Mouse (Mus musculus) kidney, postnatal 0 days (tissue): ENCODE results near the gene Gm11236. TPM values are rescaled to one million over a fixed set of nuclear protein-coding genes. Genes with fewer than 3 reads are reported as not detected.
"Not testable (repeated sequence)": the region's sequence is repeated elsewhere in the genome, so short reads cannot be mapped to it uniquely, and the experiment has no call there.

Source experiments
- ATAC-seq: fragments of 200-750 bp; cut with Nextera tagmentation; replicated peaks from 2 replicates; pipeline ENCODE4 v1.8.0; 2017; ENCODE audit warnings: low read depth, moderate number of reproducible peaks, moderate TSS enrichment, moderate library complexity; ENCODE audit not compliant: low FRiP score
- DNase-seq: peaks from one replicate; pipeline ENCODE4 v3.0.0-alpha.2; 2016; ENCODE audit warnings: low spot score
- H3K27ac ChIP-seq: fragments of 300-500 bp; sonication (generic); 2 replicates; pipeline ENCODE4 v1.5.1; 2014; ENCODE audit warnings: mild to moderate bottlenecking
- H3K27me3 ChIP-seq: fragments of 300-500 bp; sonication (generic); 2 replicates; pipeline ENCODE4 v1.6.1; 2014; ENCODE audit warnings: low read length, mixed read lengths; ENCODE audit not compliant: insufficient read depth
- H3K36me3 ChIP-seq: fragments of 300-500 bp; sonication (generic); 2 replicates; pipeline ENCODE4 v1.6.1; 2014; ENCODE audit warnings: low read length, mixed read lengths; ENCODE audit not compliant: insufficient read depth
- H3K4me1 ChIP-seq: fragments of 300-500 bp; sonication (generic); replicated peaks from 2 replicates; pipeline ENCODE4 v1.6.1; 2014; ENCODE audit warnings: antibody characterized with exemption, low read length, mixed read lengths; ENCODE audit not compliant: insufficient read depth
- H3K4me2 ChIP-seq: fragments of 300-500 bp; sonication (generic); 2 replicates; pipeline ENCODE4 v1.6.1; 2014; ENCODE audit warnings: mild to moderate bottlenecking, low read length, moderate library complexity, mixed read lengths
- H3K4me3 ChIP-seq: fragments of 300-500 bp; sonication (generic); replicated peaks from 2 replicates; pipeline ENCODE4 v1.5.1; 2014; ENCODE audit warnings: low read depth, low read length
- H3K9ac ChIP-seq: fragments of 300-500 bp; sonication (generic); 2 replicates; pipeline ENCODE4 v1.6.1; 2014; ENCODE audit warnings: low read depth, low read length
- H3K9me3 ChIP-seq: fragments of 300-500 bp; sonication (generic); replicated peaks from 2 replicates; pipeline ENCODE4 v1.6.1; 2016; ENCODE audit warnings: low read length, inconsistent platforms, mixed read lengths
- CTCF ChIP-seq: IDR thresholded peaks from 2 replicates; pipeline ENCODE4 v1.5.1; 2016; ENCODE audit warnings: antibody characterized with exemption, low read depth, mild to moderate bottlenecking, moderate library complexity
- WGBS: fragments of 180-500 bp; shearing (Covaris S2); extraction: QIAGEN DNeasy Blood & Tissue Kit; methylation state at CpG from one replicate; pipeline ENCODE4 v1.1.7; 2014; 5-methylcytosine and 5-hydroxymethylcytosine counted together
- polyA plus RNA-seq: library from polyadenylated mRNA; unstranded; fragments of >200 nt; fragmentation: Nextera tagmentation; extraction: Ambion mirVana; gene quantifications from 2 replicates; pipeline ENCODE4 v1.2.1, GENCODE M21; 2015

Gene Gm11236
- not detected in 2 replicates for polyA plus RNA-seq

DNA sequence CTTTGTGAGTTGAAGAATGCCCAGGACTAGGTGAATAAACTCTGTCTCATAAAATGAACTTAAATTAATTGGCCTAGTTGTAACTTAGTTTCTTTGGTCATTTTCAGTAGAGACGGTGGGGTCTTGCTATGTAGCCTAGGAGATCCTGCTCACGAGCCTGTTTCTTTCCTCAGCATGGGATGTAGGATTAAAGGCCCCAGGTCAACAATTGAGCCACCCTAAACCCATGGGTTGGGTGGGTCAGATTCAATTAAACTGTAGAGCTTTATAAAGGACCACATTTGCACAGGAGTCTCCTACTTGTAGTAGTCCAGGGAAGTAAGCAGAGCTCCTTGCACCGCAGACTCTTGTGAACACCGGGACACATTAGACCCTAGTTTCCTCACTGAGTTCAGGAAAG is at the start of gene Gm11236:
TSS of gene Gm11236 (plus strand) at position 301 of the 400 bp plus-strand sequence.
- no CpG with 5 or more reads among the region's 4 CpGs for WGBS
- H3K27me3 ChIP-seq, H3K9me3 ChIP-seq, H3K4me3 ChIP-seq, ATAC-seq, H3K9ac ChIP-seq, DNase-seq, H3K4me1 ChIP-seq, H3K27ac ChIP-seq, H3K4me2 ChIP-seq, H3K36me3 ChIP-seq: not testable (repeated sequence)

DNA sequence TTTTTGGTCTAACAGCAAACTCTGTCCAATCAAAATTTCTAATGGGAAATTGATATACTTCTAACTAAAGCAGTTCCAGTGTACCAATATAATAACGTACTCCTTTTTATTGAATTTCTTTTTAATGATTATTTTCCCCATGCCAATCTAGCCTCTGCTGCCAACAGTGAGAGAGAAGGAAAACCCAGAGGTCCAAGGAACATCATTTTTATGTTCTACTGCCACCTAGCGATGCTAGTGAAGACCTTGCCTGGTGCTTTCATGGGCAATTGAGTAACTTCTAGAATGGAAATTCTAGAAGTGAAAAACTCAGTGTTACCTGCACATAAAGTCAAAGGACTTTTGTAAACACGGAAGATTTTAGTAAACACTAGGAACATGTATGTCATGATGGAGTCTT is 38.7 kb upstream of the Gm11236 start:
- no peak overlapping the region for H3K4me3 ChIP-seq
- no peaks in the 10 kb centered on the region for H3K4me1 ChIP-seq
- no peaks in the 10 kb centered on the region for H3K9me3 ChIP-seq
- 7% methylated on average over 3 of the region's 3 CpGs for WGBS
- ATAC-seq = no peak
- H3K36me3 ChIP-seq = no peaks in the 10 kb centered on the region
- H3K9ac ChIP-seq = no peak overlapping the region
- no peak overlapping the region for H3K4me2 ChIP-seq
- H3K27ac ChIP-seq = no peak overlapping the region
- peak; percentile 78 for TF ChIP-seq CTCF
- H3K27me3 ChIP-seq = no peaks in the 10 kb centered on the region
- DNase-seq = peak; percentile 79

DNA sequence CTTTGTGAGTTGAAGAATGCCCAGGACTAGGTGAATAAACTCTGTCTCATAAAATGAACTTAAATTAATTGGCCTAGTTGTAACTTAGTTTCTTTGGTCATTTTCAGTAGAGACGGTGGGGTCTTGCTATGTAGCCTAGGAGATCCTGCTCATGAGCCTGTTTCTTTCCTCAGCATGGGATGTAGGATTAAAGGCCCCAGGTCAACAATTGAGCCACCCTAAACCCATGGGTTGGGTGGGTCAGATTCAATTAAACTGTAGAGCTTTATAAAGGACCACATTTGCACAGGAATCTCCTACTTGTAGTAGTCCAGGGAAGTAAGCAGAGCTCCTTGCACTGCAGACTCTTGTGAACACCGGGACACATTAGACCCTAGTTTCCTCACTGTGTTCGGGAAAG is 30.3 kb upstream of the Gm11236 start, which contains the start of gene Gm11238:
TSS of gene Gm11238 (plus strand) at position 301 of the 400 bp plus-strand sequence.
- not testable (repeated sequence) for H3K36me3 ChIP-seq, H3K9me3 ChIP-seq, H3K4me3 ChIP-seq, DNase-seq, ATAC-seq, H3K4me2 ChIP-seq, H3K9ac ChIP-seq, H3K27ac ChIP-seq, H3K4me1 ChIP-seq, H3K27me3 ChIP-seq
- no CpG with 5 or more reads among the region's 3 CpGs for WGBS

DNA sequence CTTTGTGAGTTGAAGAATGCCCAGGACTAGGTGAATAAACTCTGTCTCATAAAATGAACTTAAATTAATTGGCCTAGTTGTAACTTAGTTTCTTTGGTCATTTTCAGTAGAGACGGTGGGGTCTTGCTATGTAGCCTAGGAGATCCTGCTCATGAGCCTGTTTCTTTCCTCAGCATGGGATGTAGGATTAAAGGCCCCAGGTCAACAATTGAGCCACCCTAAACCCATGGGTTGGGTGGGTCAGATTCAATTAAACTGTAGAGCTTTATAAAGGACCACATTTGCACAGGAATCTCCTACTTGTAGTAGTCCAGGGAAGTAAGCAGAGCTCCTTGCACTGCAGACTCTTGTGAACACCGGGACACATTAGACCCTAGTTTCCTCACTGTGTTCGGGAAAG is 15.2 kb upstream of the Gm11236 start, which contains the start of gene Gm11237:
TSS of gene Gm11237 (plus strand) at position 301 of the 400 bp plus-strand sequence.
- DNase-seq, H3K27ac ChIP-seq, H3K36me3 ChIP-seq, H3K9ac ChIP-seq, H3K4me2 ChIP-seq, H3K27me3 ChIP-seq, ATAC-seq, H3K4me1 ChIP-seq, H3K9me3 ChIP-seq, H3K4me3 ChIP-seq: not testable (repeated sequence)
- WGBS = no CpG with 5 or more reads among the region's 3 CpGs

DNA sequence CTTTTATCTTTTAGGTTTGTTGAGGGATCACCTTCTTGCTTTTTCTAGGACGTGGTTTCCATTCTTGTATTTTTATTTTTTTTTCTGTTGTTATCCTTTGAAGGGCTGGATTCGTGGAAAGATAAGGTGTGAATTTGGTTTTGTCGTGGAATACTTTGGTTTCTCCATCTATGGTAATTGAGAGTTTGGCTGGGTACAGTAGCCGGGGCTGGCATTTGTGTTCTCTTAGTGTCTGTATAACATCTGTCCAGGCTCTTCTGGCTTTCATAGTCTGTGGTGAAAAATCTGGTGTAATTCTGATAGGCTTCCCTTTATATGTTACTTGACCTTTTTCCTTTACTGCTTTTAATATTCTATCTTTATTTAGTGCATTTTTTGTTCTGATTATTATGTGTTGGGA is 23.9 kb downstream of the Gm11236 start:
- not testable (repeated sequence) for H3K4me2 ChIP-seq, H3K36me3 ChIP-seq, DNase-seq, ATAC-seq, H3K9me3 ChIP-seq, H3K27me3 ChIP-seq, H3K4me3 ChIP-seq, H3K27ac ChIP-seq, H3K9ac ChIP-seq, H3K4me1 ChIP-seq
- WGBS = 91% methylated on average over 4 of the region's 4 CpGs

DNA sequence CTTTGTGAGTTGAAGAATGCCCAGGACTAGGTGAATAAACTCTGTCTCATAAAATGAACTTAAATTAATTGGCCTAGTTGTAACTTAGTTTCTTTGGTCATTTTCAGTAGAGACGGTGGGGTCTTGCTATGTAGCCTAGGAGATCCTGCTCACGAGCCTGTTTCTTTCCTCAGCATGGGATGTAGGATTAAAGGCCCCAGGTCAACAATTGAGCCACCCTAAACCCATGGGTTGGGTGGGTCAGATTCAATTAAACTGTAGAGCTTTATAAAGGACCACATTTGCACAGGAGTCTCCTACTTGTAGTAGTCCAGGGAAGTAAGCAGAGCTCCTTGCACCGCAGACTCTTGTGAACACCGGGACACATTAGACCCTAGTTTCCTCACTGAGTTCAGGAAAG is 30.1 kb downstream of the Gm11236 start, which contains the start of gene Gm11239:
TSS of gene Gm11239 (plus strand) at position 301 of the 400 bp plus-strand sequence.
- H3K4me1 ChIP-seq, H3K36me3 ChIP-seq, H3K27ac ChIP-seq, H3K9ac ChIP-seq, H3K9me3 ChIP-seq, ATAC-seq, H3K27me3 ChIP-seq, DNase-seq, H3K4me3 ChIP-seq, H3K4me2 ChIP-seq: not testable (repeated sequence)
- no CpG with 5 or more reads among the region's 4 CpGs for WGBS

DNA sequence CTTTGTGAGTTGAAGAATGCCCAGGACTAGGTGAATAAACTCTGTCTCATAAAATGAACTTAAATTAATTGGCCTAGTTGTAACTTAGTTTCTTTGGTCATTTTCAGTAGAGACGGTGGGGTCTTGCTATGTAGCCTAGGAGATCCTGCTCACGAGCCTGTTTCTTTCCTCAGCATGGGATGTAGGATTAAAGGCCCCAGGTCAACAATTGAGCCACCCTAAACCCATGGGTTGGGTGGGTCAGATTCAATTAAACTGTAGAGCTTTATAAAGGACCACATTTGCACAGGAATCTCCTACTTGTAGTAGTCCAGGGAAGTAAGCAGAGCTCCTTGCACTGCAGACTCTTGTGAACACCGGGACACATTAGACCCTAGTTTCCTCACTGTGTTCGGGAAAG is 45.3 kb downstream of the Gm11236 start, which contains the start of gene Gm428:
TSS of gene Gm428 (plus strand) at position 301 of the 400 bp plus-strand sequence.
- H3K9ac ChIP-seq, H3K4me3 ChIP-seq, H3K36me3 ChIP-seq, H3K4me1 ChIP-seq, H3K27ac ChIP-seq, DNase-seq, ATAC-seq, H3K9me3 ChIP-seq, H3K4me2 ChIP-seq, H3K27me3 ChIP-seq: not testable (repeated sequence)
- no CpG with 5 or more reads among the region's 4 CpGs for WGBS

Other genes starting within 250 kb of the Gm11236 start
- gene Gm11487, start 233.0 kb upstream of the Gm11236 start, polyA plus RNA-seq = not detected in 2 replicates
- not detected in 2 replicates for gene Gm11238, start 30.2 kb upstream of the Gm11236 start, polyA plus RNA-seq
- gene Gm11237, start 15.1 kb upstream of the Gm11236 start, polyA plus RNA-seq = not detected in 2 replicates
- not detected in 2 replicates for gene Gm11239, start 30.2 kb downstream of the Gm11236 start, polyA plus RNA-seq
- not detected in 2 replicates for gene Gm428, start 45.4 kb downstream of the Gm11236 start, polyA plus RNA-seq
- 3.4 TPM in 2 replicates for gene Rasef, start 152.9 kb downstream of the Gm11236 start, polyA plus RNA-seq
- not detected in 2 replicates for gene Gm11758, start 238.1 kb downstream of the Gm11236 start, polyA plus RNA-seq